Mouse (Mus musculus): ENCODE measurements around the gene Slc4a11. TPM values are rescaled to one million over a fixed set of nuclear protein-coding genes. Genes with fewer than 3 reads are reported as not detected.

Slc4a11 gene
- polyA plus RNA-seq (2017; shearing (Covaris generic)) = under 1 TPM; 0.08 to 0.48 TPM

DNA sequence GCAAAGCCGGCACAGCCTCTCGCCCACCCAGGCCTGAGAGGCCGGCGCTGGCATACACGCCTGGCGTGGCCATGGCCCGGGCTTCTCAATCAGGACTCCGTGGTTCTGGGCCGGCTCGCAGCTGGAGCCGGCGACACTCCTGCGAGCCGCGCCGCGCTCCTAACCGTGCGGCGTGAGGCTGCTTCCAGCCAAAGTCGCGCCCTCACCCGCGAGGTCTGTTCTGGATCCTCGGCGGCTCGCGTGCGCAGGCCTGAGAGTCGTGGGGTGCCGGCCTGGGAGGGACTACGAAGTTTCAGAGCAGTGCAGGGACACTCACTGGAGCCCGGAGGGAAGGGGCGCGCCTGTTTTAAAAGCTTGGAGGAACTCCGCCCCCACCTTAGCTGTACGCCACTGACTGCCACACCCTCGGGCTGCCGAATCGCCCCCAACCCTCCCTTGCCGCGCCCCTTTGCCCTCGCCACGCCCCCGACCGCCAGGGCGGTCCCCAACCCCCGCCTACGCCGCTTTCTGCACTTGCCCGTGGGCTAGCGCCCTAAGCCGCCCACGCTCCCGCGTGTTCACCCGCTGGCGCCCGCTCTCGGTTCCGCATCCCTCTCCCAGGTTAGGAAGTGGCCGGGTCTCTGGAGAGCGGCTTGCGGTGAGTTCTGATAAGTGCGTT lies at the start of gene Slc4a11:
Slc4a11 (minus strand) TSS at position 367 of the 658 bp plus-strand sequence.

DNA sequence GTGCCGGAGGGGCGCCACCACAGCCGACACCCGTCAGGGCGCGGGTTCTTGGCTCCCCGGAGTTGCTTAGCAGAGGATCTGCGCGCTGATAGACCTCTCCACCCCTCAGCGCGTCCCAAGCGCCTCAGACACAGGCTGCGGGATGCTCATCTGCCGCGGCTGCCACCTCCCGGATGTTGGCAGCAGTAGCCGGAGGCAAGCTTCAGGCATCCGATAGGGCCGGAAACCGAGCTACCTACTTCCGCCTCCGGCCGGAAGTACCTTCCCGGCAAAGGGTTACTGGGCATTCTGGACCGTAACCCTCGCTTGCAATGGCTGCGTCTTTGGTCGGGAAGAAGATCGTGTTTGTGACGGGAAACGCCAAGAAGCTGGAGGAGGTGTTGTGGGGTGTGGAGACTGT lies 29.8 kb downstream of the Slc4a11 start, which contains the start of gene Itpa:
Itpa (plus strand) TSS at position 52 of the 400 bp plus-strand sequence.

DNA sequence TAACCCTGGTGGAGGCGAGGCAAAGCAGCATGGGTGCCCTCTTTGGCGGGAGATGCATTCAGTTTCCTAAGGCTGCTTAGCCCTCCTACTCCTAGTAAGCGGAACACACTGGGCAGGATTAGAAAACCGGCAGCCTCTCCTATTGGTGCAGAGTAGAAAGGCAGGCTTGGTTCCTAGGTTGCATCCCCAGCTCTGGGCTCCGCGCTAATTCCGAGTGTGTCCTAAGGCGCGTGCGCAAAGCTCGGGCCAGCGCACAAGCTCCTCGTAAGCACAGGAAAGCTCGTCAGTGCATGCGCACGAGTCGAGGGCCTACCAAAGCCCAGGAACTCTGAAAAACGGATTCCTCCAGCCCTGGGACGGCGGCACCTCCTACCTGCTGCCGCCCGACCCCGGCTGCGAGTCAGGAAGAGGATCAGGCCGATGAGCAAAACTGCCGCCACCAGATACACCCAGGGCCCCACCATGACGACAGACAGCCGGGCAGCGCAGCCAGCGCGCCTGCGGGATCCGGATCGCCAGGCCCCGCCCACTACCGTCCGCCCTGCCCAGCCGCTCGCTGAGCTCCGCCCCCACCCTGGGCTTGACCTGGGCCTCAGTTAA lies 33.1 kb downstream of the Slc4a11 start, which contains the start of gene Ddrgk1:
Ddrgk1 (minus strand) TSS at position 558 of the 600 bp plus-strand sequence.

DNA sequence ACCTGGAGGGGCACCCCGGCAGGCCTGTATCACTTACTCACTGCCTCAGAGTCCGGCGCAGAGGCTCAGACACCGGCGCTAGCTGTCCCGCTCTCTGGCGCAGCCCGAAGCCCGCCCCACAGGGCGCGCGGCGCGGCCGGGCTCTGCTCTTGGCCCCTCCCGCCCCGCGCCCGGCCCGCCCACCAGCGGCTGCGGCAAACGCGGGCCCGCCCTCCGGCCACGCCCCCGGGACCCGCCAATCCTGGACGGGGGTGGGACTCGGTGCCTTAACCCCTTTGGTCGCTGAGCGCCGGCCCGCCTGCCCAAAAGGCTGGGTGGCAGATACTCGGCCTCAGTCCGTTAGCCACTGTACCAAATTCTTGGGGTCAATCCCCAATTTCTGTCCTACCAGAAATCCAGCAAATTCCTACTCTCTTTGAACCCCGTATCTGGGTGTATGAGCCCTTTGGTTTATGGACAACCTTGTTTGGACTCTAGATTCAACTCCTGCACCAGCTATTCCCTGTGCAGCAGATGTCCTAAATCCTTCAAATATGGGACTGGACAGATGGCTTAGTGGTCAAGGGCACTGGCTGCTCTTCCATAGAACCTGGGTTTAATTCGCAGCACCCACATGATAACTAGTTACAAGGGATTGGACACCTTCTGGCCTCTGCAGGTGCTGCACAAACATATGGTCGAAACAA lies 54.5 kb downstream of the Slc4a11 start, which contains the start of gene Lzts3:
Lzts3 (minus strand) TSS at position 120 of the 686 bp plus-strand sequence.

Other genes starting within 250 kb of the Slc4a11 start
- gene Ptpra, start 247.2 kb downstream of the Slc4a11 start, polyA plus RNA-seq (2017; shearing (Covaris generic)) = 100 to 1,000 TPM; 169 to 209 TPM
- 100 to 1,000 TPM; 108 to 124 TPM for gene Mrps26, start 133.8 kb downstream of the Slc4a11 start, polyA plus RNA-seq (2017; shearing (Covaris generic))
- gene Oxt, start 121.3 kb downstream of the Slc4a11 start, polyA plus RNA-seq (2017; shearing (Covaris generic)) = 1 to 10 TPM in 1 of 2 experiments, under 1 TPM in 1; 0.61 to 3.0 TPM
- not detected for gene Avp, start 115.0 kb downstream of the Slc4a11 start, polyA plus RNA-seq (2017; shearing (Covaris generic))
- 10 to 100 TPM; 14.5 to 19.7 TPM for gene Fastkd5, start 67.5 kb downstream of the Slc4a11 start, polyA plus RNA-seq (2017; shearing (Covaris generic))
- gene Ubox5, start 67.5 kb downstream of the Slc4a11 start, polyA plus RNA-seq (2017; shearing (Covaris generic)) = 10 to 100 TPM in 1 of 2 experiments, 1 to 10 TPM in 1; 9.7 to 16.8 TPM
- gene Lzts3, start 54.7 kb downstream of the Slc4a11 start, polyA plus RNA-seq (2017; shearing (Covaris generic)) = 1 to 10 TPM in 1 of 2 experiments, under 1 TPM in 1; 0.66 to 1.9 TPM
- 100 to 1,000 TPM; 141 to 159 TPM for gene Ddrgk1, start 32.9 kb downstream of the Slc4a11 start, polyA plus RNA-seq (2017; shearing (Covaris generic))
- 10 to 100 TPM; 40.0 to 41.0 TPM for gene Itpa, start 29.9 kb downstream of the Slc4a11 start, polyA plus RNA-seq (2017; shearing (Covaris generic))
- gene 4930402H24Rik, start 208.9 kb upstream of the Slc4a11 start, polyA plus RNA-seq (2017; shearing (Covaris generic)) = 10 to 100 TPM; 16.3 to 18.9 TPM
- 10 to 100 TPM; 11.6 to 14.9 TPM for gene Atrn, start 209.0 kb upstream of the Slc4a11 start, polyA plus RNA-seq (2017; shearing (Covaris generic))